Mouse (Mus musculus): Measurements from ENCODE around the gene Slc44a3.

- TF ChIP-seq MAFK (IDR thresholded peaks at IDR 0.05; ENCODE audit: insufficient read depth, low read depth, low read length) (no peak), HCFC1 (IDR thresholded peaks at IDR 0.05; ENCODE audit: borderline replicate concordance, insufficient read depth, low read length) (no peak), ZNF384 (IDR thresholded peaks at IDR 0.05; ENCODE audit: low read depth, low read length) (no peak), CHD2 (IDR thresholded peaks at IDR 0.05; ENCODE audit: low read depth, low read length) (no peak)
Observed at GRCm38 (mm10) chr3:121556304-121556703, 24.1 kb upstream of the Slc44a3 start.
